Mouse (Mus musculus) heart, embryonic 16.5 days (tissue): ENCODE data around the gene Slc2a12. TPM values are rescaled to one million over a fixed set of nuclear protein-coding genes. Genes with fewer than 3 reads are reported as not detected.

ENCODE experiments used
- ATAC-seq: fragments of 200-750 bp; cut with Nextera tagmentation; replicated peaks from 2 replicates; pipeline ENCODE4 v1.8.0; 2017; ENCODE audit warnings: moderate number of reproducible peaks; ENCODE audit not compliant: insufficient read depth, low FRiP score; ENCODE audit errors: extremely low read depth
- H3K27ac ChIP-seq: fragments of 300-500 bp; sonication (generic); 2 replicates; pipeline ENCODE4 v1.5.1; 2014; ENCODE audit warnings: mild to moderate bottlenecking, low read length, control low read depth, moderate library complexity
- H3K27me3 ChIP-seq: fragments of 300-500 bp; sonication (generic); 2 replicates; pipeline ENCODE4 v1.6.1; 2014; ENCODE audit warnings: low read length, mixed read lengths; ENCODE audit not compliant: control insufficient read depth, insufficient read depth
- H3K36me3 ChIP-seq: fragments of 300-500 bp; sonication (generic); 2 replicates; pipeline ENCODE4 v1.6.1; 2014; ENCODE audit not compliant: control insufficient read depth, insufficient read depth
- H3K4me1 ChIP-seq: fragments of 300-500 bp; sonication (generic); 2 replicates; pipeline ENCODE4 v1.6.1; 2014; ENCODE audit warnings: low read length, mixed read lengths; ENCODE audit not compliant: control insufficient read depth, insufficient read depth
- H3K4me2 ChIP-seq: fragments of 300-500 bp; sonication (generic); 2 replicates; pipeline ENCODE4 v1.6.1; 2014; ENCODE audit warnings: low read depth, mild to moderate bottlenecking, control low read depth, low read length
- H3K4me3 ChIP-seq: fragments of 300-500 bp; sonication (generic); 2 replicates; pipeline ENCODE4 v1.5.1; 2014; ENCODE audit warnings: mild to moderate bottlenecking, control low read depth, low read length
- H3K9ac ChIP-seq: fragments of 300-500 bp; sonication (generic); 2 replicates; pipeline ENCODE4 v1.6.1; 2014; ENCODE audit warnings: low read length, control low read depth
- H3K9me3 ChIP-seq: fragments of 300-500 bp; sonication (generic); replicated peaks from 2 replicates; pipeline ENCODE4 v1.6.1; 2016; ENCODE audit warnings: low read length; ENCODE audit not compliant: control insufficient read depth
- WGBS: fragments of 180-500 bp; shearing (Covaris S2); extraction: QIAGEN DNeasy Blood & Tissue Kit; methylation state at CpG from one replicate; pipeline ENCODE4 v1.1.7; 2014; 5-methylcytosine and 5-hydroxymethylcytosine counted together
- polyA plus RNA-seq: library from polyadenylated mRNA; unstranded; fragments of >200 nt; fragmentation: Nextera tagmentation; extraction: Ambion mirVana; gene quantifications from 2 replicates; pipeline ENCODE4 v1.2.1, GENCODE M21; 2015

Slc2a12 gene
- 2.0 and 2.7 TPM in 2 replicates for polyA plus RNA-seq

- Histone ChIP-seq H3K27me3 (no peaks in the 10 kb centered on the region), H3K4me2 (peak within 1 kb of the TSS; percentile 77), H3K9ac (peak within 1 kb of the TSS; percentile 71), H3K4me1 (no peaks in the 10 kb centered on the region), H3K9me3 (peaks cover 5% of the 10 kb centered on the region; the same call in 1 of the 2 replicates), H3K4me3 (peak within 1 kb of the TSS; percentile 62), H3K27ac (peak within 1 kb of the TSS; percentile 76), H3K36me3 (0 out of 2 replicates have a peak, but pooled peaks cover 2% of the 10 kb centered on the region)
- WGBS, result 2% methylated on average over 40 of the region's 40 CpGs
- peak; percentile 85 for ATAC-seq
Measured at GRCm38 (mm10) chr10:22644853-22645491, at the start of gene Slc2a12. Gene Slc2a12, plus strand, starts transcription at chr10:22645011.

DNA sequence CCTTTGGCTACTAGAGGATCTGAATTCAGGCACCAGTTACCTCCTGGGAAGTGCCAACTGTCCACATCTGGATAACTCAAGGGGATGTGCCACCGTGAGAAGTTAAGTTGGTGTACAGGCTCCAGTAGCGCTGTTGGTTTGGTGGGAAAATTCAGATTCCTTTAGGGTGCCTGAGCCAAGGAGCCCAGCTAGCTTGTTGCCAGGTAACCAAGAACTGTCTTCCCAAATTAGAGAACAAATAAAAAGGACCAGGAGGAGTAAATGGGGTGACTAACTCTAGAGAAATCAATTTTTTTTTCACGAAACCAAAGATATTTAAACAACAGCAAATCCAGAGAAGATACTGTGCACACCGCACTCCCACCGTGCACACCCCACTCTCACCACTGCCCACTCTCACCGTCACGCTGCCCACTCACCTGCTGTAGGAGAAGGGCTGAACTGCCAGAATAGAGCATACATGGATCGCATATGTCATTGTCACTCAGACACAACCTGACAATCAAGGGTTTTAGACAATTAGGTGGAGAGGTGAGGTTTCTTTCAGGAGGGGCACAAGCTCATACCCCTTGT, 45.8 kb upstream of the Slc2a12 start:
- H3K27me3 ChIP-seq, result no peaks in the 10 kb centered on the region
- no peak overlapping the region for H3K27ac ChIP-seq
- H3K4me3 ChIP-seq, result no peak overlapping the region
- ATAC-seq, result no peak
- no peaks in the 10 kb centered on the region for H3K4me1 ChIP-seq
- no peak overlapping the region for H3K9ac ChIP-seq
- H3K36me3 ChIP-seq, result no peaks in the 10 kb centered on the region
- 82% methylated on average over 8 of the region's 8 CpGs for WGBS
- H3K9me3 ChIP-seq, result no peaks in the 10 kb centered on the region
- H3K4me2 ChIP-seq, result no peak overlapping the region

GRCm38 (mm10) chr10:22601046-22601445, 43.8 kb upstream of the Slc2a12 start:
- no peak for ATAC-seq
- H3K4me1 ChIP-seq, result no peaks in the 10 kb centered on the region
- WGBS, result 79% methylated on average over 6 of the region's 6 CpGs
- H3K27ac ChIP-seq, result no peak overlapping the region
- no peak overlapping the region for H3K4me3 ChIP-seq
- H3K36me3 ChIP-seq, result no peaks in the 10 kb centered on the region
- no peaks in the 10 kb centered on the region for H3K27me3 ChIP-seq
- H3K9me3 ChIP-seq, result no peaks in the 10 kb centered on the region
- no peak overlapping the region for H3K9ac ChIP-seq
- no peak overlapping the region for H3K4me2 ChIP-seq

DNA sequence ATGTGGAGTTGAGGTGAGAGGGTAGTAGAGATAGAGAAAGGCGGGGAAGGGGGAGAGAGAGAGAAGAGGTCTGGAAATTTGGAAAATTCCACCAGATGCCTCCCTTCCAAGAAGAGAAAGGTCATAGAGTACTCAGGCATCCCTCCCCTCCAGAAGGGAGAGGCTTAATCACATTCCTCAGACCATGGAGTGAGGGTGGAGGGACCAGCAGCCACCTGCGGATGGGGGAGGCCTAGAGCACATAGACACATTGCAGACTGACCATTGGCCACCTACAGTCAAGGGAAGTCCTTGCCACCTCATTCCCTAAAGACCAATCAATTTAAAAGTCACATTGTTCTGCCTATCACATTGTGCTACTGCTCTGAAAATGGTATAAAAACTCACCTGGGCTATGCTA, 40.0 kb upstream of the Slc2a12 start:
- Histone ChIP-seq H3K9ac (no peak overlapping the region), H3K27ac (no peak overlapping the region), H3K36me3 (no peaks in the 10 kb centered on the region), H3K4me1 (no peaks in the 10 kb centered on the region), H3K4me3 (no peak overlapping the region), H3K4me2 (no peak overlapping the region), H3K27me3 (no peaks in the 10 kb centered on the region), H3K9me3 (no peaks in the 10 kb centered on the region)
- no peak for ATAC-seq
- 78% methylated on average over 2 of the region's 2 CpGs for WGBS

GRCm38 (mm10) chr10:22608273-22608672, 36.5 kb upstream of the Slc2a12 start:
- no peaks in the 10 kb centered on the region for H3K36me3 ChIP-seq
- no peaks in the 10 kb centered on the region for H3K4me1 ChIP-seq
- no peak for ATAC-seq
- H3K9me3 ChIP-seq, result no peaks in the 10 kb centered on the region
- 85% methylated on average over 5 of the region's 5 CpGs for WGBS
- no peak overlapping the region for H3K4me3 ChIP-seq
- H3K27ac ChIP-seq, result no peak overlapping the region
- no peak overlapping the region for H3K9ac ChIP-seq
- no peak overlapping the region for H3K4me2 ChIP-seq
- no peaks in the 10 kb centered on the region for H3K27me3 ChIP-seq

- Histone ChIP-seq H3K4me1 (no peaks in the 10 kb centered on the region), H3K36me3 (no peaks in the 10 kb centered on the region), H3K9ac (no peak overlapping the region), H3K4me2 (peak overlapping the region; percentile 59), H3K9me3 (no peaks in the 10 kb centered on the region), H3K4me3 (peak overlapping the region; percentile 30), H3K27ac (no peak overlapping the region), H3K27me3 (no peaks in the 10 kb centered on the region)
- ATAC-seq, result no peak
- 6% methylated on average over 11 of the region's 11 CpGs for WGBS
Measured at GRCm38 (mm10) chr10:22608799-22609357, 35.9 kb upstream of the Slc2a12 start.

- 83% methylated on average over 5 of the region's 5 CpGs for WGBS
- ATAC-seq, result no peak
Measured at GRCm38 (mm10) chr10:22613301-22613700, 31.5 kb upstream of the Slc2a12 start.

GRCm38 (mm10) chr10:22614554-22614953, 30.3 kb upstream of the Slc2a12 start:
- Histone ChIP-seq H3K27me3 (no peaks in the 10 kb centered on the region), H3K4me3 (no peak overlapping the region), H3K4me1 (no peaks in the 10 kb centered on the region), H3K27ac (no peak overlapping the region), H3K36me3 (no peaks in the 10 kb centered on the region), H3K9me3 (peaks cover 2% of the 10 kb centered on the region; the same call in 1 of the 2 replicates), H3K4me2 (no peak overlapping the region), H3K9ac (no peak overlapping the region)
- no peak for ATAC-seq
- WGBS, result 88% methylated on average over 8 of the region's 8 CpGs

More at GRCm38 (mm10) chr10:22613301-22613700, 31.5 kb upstream of the Slc2a12 start:
- Histone ChIP-seq H3K36me3 (no peaks in the 10 kb centered on the region), H3K27me3 (no peaks in the 10 kb centered on the region), H3K27ac (no peak overlapping the region), H3K4me2 (no peak overlapping the region), H3K9me3 (no peaks in the 10 kb centered on the region), H3K4me1 (no peaks in the 10 kb centered on the region), H3K4me3 (no peak overlapping the region), H3K9ac (no peak overlapping the region)

DNA sequence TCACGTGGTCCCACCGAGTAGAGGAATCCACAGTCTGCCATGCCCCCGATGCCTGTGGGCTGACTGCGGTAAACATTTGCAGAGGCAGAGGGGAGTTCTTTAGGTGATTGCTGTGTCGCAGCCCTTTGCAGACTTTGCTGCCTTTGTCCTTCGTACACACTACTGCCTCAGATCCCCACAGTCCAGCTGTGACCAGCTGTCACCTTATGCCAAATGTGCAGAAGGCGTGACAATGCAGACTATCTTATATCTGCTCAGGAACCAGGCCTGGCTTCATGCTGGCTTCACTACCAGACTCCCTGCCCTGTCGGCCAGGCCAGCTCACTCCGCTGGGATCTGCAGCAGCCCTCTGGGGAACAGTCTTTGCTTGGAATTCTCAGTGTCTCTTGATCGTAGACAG, 29.5 kb upstream of the Slc2a12 start:
- Histone ChIP-seq H3K4me1 (no peaks in the 10 kb centered on the region), H3K9me3 (peaks cover 3% of the 10 kb centered on the region; the same call in 1 of the 2 replicates), H3K27me3 (no peaks in the 10 kb centered on the region), H3K4me3 (no peak overlapping the region), H3K4me2 (no peak overlapping the region), H3K9ac (no peak overlapping the region), H3K27ac (no peak overlapping the region), H3K36me3 (no peaks in the 10 kb centered on the region)
- 35% methylated on average over 10 of the region's 10 CpGs for WGBS
- ATAC-seq, result no peak
